Mouse (Mus musculus): ENCODE results near the gene Zfp366. TPM values are rescaled to one million over a fixed set of nuclear protein-coding genes. Genes with fewer than 3 reads are reported as not detected.

Gene Zfp366
- 6.1 and 9.0 TPM in 2 replicates for polyA plus RNA-seq (2012; rRNA removed)

- Histone ChIP-seq H3K27me3 (ENCODE audit: control insufficient read depth, insufficient read depth, low read length) (no peaks in the 10 kb centered on the region), H3K27ac (ENCODE audit: insufficient read depth, low read length) (peak within 1 kb of the TSS; percentile 75), H3K36me3 (ENCODE audit: control insufficient read depth, insufficient read depth, low read length) (no peaks in the 10 kb centered on the region), H3K4me1 (ENCODE audit: control insufficient read depth, insufficient read depth, insufficient read length) (no peaks in the 10 kb centered on the region), H3K4me3 (ENCODE audit: extremely low read depth, insufficient read depth, insufficient read length) (peak within 1 kb of the TSS; percentile 43)
- no peak for TF ChIP-seq CTCF (IDR thresholded peaks at IDR 0.05; ENCODE audit: extremely low read depth, insufficient read depth, insufficient read length, insufficient replicate concordance)
- no peak for TF ChIP-seq POLR2A (IDR thresholded peaks at IDR 0.05; ENCODE audit: low read depth, low read length)
- DNase-seq (ENCODE audit: low read depth in 1 of 2, low spot score in 2 of 2) = no peak
- WGBS = 39% methylated on average over 11 of the region's 11 CpGs
Measured at GRCm38 (mm10) chr13:99184155-99184886, at the start of gene Zfp366. Gene Zfp366 (plus strand): TSS chr13:99184823.

- WGBS = 55% methylated on average over 12 of the region's 12 CpGs
- Histone ChIP-seq H3K4me1 (ENCODE audit: control insufficient read depth, insufficient read depth, insufficient read length) (peaks cover 2% of the 10 kb centered on the region; the same call in 1 of the 2 replicates), H3K4me3 (ENCODE audit: extremely low read depth, insufficient read depth, insufficient read length) (no peak overlapping the region)
Measured at GRCm38 (mm10) chr13:99138351-99139255, 46.0 kb upstream of the Zfp366 start.

GRCm38 (mm10) chr13:99146355-99146871, 38.2 kb upstream of the Zfp366 start:
- DNase-seq (ENCODE audit: low read depth in 1 of 2, low spot score in 2 of 2) = no peak
- Histone ChIP-seq H3K36me3 (ENCODE audit: control insufficient read depth, insufficient read depth, low read length) (no peaks in the 10 kb centered on the region), H3K27me3 (ENCODE audit: control insufficient read depth, insufficient read depth, low read length) (no peaks in the 10 kb centered on the region), H3K4me3 (ENCODE audit: extremely low read depth, insufficient read depth, insufficient read length) (no peak overlapping the region), H3K27ac (ENCODE audit: insufficient read depth, low read length) (no peak overlapping the region), H3K4me1 (ENCODE audit: control insufficient read depth, insufficient read depth, insufficient read length) (no peaks in the 10 kb centered on the region)
- WGBS = 42% methylated on average over 13 of the region's 13 CpGs
- no peak for TF ChIP-seq CTCF (IDR thresholded peaks at IDR 0.05; ENCODE audit: extremely low read depth, insufficient read depth, insufficient read length, insufficient replicate concordance)
- TF ChIP-seq POLR2A (IDR thresholded peaks at IDR 0.05; ENCODE audit: low read depth, low read length) = no peak

More at GRCm38 (mm10) chr13:99138351-99139255, 46.0 kb upstream of the Zfp366 start:
- Histone ChIP-seq H3K27me3 (ENCODE audit: control insufficient read depth, insufficient read depth, low read length) (no peaks in the 10 kb centered on the region), H3K36me3 (ENCODE audit: control insufficient read depth, insufficient read depth, low read length) (no peaks in the 10 kb centered on the region), H3K27ac (ENCODE audit: insufficient read depth, low read length) (no peak overlapping the region)
- DNase-seq (ENCODE audit: low read depth in 1 of 2, low spot score in 2 of 2) = no peak
- TF ChIP-seq POLR2A (IDR thresholded peaks at IDR 0.05; ENCODE audit: low read depth, low read length) = no peak
- no peak for TF ChIP-seq CTCF (IDR thresholded peaks at IDR 0.05; ENCODE audit: extremely low read depth, insufficient read depth, insufficient read length, insufficient replicate concordance)

- H3K36me3 ChIP-seq (ENCODE audit: control insufficient read depth, insufficient read depth, low read length) = no peaks in the 10 kb centered on the region
- no peaks in the 10 kb centered on the region for H3K4me1 ChIP-seq (ENCODE audit: control insufficient read depth, insufficient read depth, insufficient read length)
- peaks cover 2% of the 10 kb centered on the region; the same call in 1 of the 2 replicates for H3K27me3 ChIP-seq (ENCODE audit: control insufficient read depth, insufficient read depth, low read length)
- no peak overlapping the region for H3K4me3 ChIP-seq (ENCODE audit: extremely low read depth, insufficient read depth, insufficient read length)
- no peak for DNase-seq (ENCODE audit: low read depth in 1 of 2, low spot score in 2 of 2)
- no peak for TF ChIP-seq CTCF (IDR thresholded peaks at IDR 0.05; ENCODE audit: extremely low read depth, insufficient read depth, insufficient read length, insufficient replicate concordance)
- TF ChIP-seq POLR2A (IDR thresholded peaks at IDR 0.05; ENCODE audit: low read depth, low read length) = no peak
- WGBS = 82% methylated on average over 6 of the region's 6 CpGs
- no peak overlapping the region for H3K27ac ChIP-seq (ENCODE audit: insufficient read depth, low read length)
Measured at GRCm38 (mm10) chr13:99147645-99148111, 36.9 kb upstream of the Zfp366 start.

GRCm38 (mm10) chr13:99149551-99150305, 34.9 kb upstream of the Zfp366 start:
- TF ChIP-seq POLR2A (IDR thresholded peaks at IDR 0.05; ENCODE audit: low read depth, low read length) = no peak
- no peak for TF ChIP-seq CTCF (IDR thresholded peaks at IDR 0.05; ENCODE audit: extremely low read depth, insufficient read depth, insufficient read length, insufficient replicate concordance)
- peaks cover 2% of the 10 kb centered on the region; the same call in 1 of the 2 replicates for H3K27me3 ChIP-seq (ENCODE audit: control insufficient read depth, insufficient read depth, low read length)
- 89% methylated on average over 14 of the region's 14 CpGs for WGBS

GRCm38 (mm10) chr13:99150626-99151025, 34.0 kb upstream of the Zfp366 start:
- Histone ChIP-seq H3K4me3 (ENCODE audit: extremely low read depth, insufficient read depth, insufficient read length) (no peak overlapping the region), H3K4me1 (ENCODE audit: control insufficient read depth, insufficient read depth, insufficient read length) (no peaks in the 10 kb centered on the region), H3K36me3 (ENCODE audit: control insufficient read depth, insufficient read depth, low read length) (no peaks in the 10 kb centered on the region), H3K27ac (ENCODE audit: insufficient read depth, low read length) (no peak overlapping the region), H3K27me3 (ENCODE audit: control insufficient read depth, insufficient read depth, low read length) (peaks cover 2% of the 10 kb centered on the region; the same call in 1 of the 2 replicates)
- DNase-seq (ENCODE audit: low read depth in 1 of 2, low spot score in 2 of 2) = no peak
- TF ChIP-seq CTCF (IDR thresholded peaks at IDR 0.05; ENCODE audit: extremely low read depth, insufficient read depth, insufficient read length, insufficient replicate concordance) = no peak
- TF ChIP-seq POLR2A (IDR thresholded peaks at IDR 0.05; ENCODE audit: low read depth, low read length) = no peak
- 83% methylated on average over 6 of the region's 6 CpGs for WGBS

More at GRCm38 (mm10) chr13:99149551-99150305, 34.9 kb upstream of the Zfp366 start:
- Histone ChIP-seq H3K36me3 (ENCODE audit: control insufficient read depth, insufficient read depth, low read length) (no peaks in the 10 kb centered on the region), H3K27ac (ENCODE audit: insufficient read depth, low read length) (no peak overlapping the region), H3K4me3 (ENCODE audit: extremely low read depth, insufficient read depth, insufficient read length) (no peak overlapping the region), H3K4me1 (ENCODE audit: control insufficient read depth, insufficient read depth, insufficient read length) (no peaks in the 10 kb centered on the region)
- DNase-seq (ENCODE audit: low read depth in 1 of 2, low spot score in 2 of 2) = no peak

All from spleen, adult 2 months (tissue).